Mouse (Mus musculus) bone marrow, adult 2 months (tissue): ENCODE results near the gene Dnajc16.

Source experiments
- CTCF ChIP-seq: fragments of 200-500 bp; IDR thresholded peaks from 2 replicates; pipeline ENCODE4 v1.5.1; 2011; ENCODE audit warnings: low read length, control low read depth; ENCODE audit not compliant: control insufficient read depth, insufficient read depth
- POLR2A ChIP-seq: fragments of 200-500 bp; IDR thresholded peaks from 2 replicates; pipeline ENCODE4 v1.6.1; 2011; ENCODE audit warnings: low read depth, mild to moderate bottlenecking, control low read depth, low read length, borderline replicate concordance; ENCODE audit not compliant: control insufficient read depth

- TF ChIP-seq CTCF, result no peak
- no peak for TF ChIP-seq POLR2A
These were observed 37.4 kb upstream of the Dnajc16 start for GRCm38 (mm10) chr4:141828177-141828576.
